Mouse (Mus musculus) embryonic facial prominence, embryonic 10.5 days (tissue): Measurements from ENCODE around the gene Gm49405. TPM values are rescaled to one million over a fixed set of nuclear protein-coding genes. Genes with fewer than 3 reads are reported as not detected.
A peak's percentile ranks its signal among the peaks of the same experiment; 100 is the strongest.
"Not testable (repeated sequence)": the region's sequence is repeated elsewhere in the genome, so short reads cannot be mapped to it uniquely, and the experiment has no call there.

Experiments
- DNase-seq: peaks from one replicate; pipeline ENCODE4 v3.0.0-alpha.2; 2017; ENCODE audit warnings: low spot score
- H3K27ac ChIP-seq: fragments of 300-500 bp; sonication (generic); replicated peaks from 2 replicates; pipeline ENCODE4 v1.5.1; 2016; ENCODE audit warnings: mild to moderate bottlenecking
- H3K27me3 ChIP-seq: fragments of 300-500 bp; sonication (generic); replicated peaks from 2 replicates; pipeline ENCODE4 v1.6.1; 2016; ENCODE audit warnings: low read depth, mild to moderate bottlenecking; ENCODE audit not compliant: poor library complexity, severe bottlenecking
- H3K36me3 ChIP-seq: fragments of 300-500 bp; sonication (generic); replicated peaks from 2 replicates; pipeline ENCODE4 v1.6.1; 2016; ENCODE audit warnings: mild to moderate bottlenecking, moderate library complexity
- H3K4me1 ChIP-seq: fragments of 300-500 bp; sonication (generic); 2 replicates; pipeline ENCODE4 v1.6.1; 2016
- H3K4me3 ChIP-seq: fragments of 300-500 bp; sonication (generic); 2 replicates; pipeline ENCODE4 v1.5.1; 2016; ENCODE audit warnings: mild to moderate bottlenecking, moderate library complexity
- H3K9me3 ChIP-seq: fragments of 300-500 bp; sonication (generic); 2 replicates; pipeline ENCODE4 v1.6.1; 2016; ENCODE audit warnings: mild to moderate bottlenecking
- WGBS: fragments of 180-500 bp; shearing (Covaris S2); methylation state at CpG from one replicate; pipeline ENCODE4 v1.1.7; 2016; 5-methylcytosine and 5-hydroxymethylcytosine counted together
- polyA plus RNA-seq: library from polyadenylated mRNA; unstranded; fragments of >200 nt; fragmentation: Nextera tagmentation; extraction: Ambion mirVana; gene quantifications from 2 replicates; pipeline ENCODE4 v1.2.1, GENCODE M21; 2016

Gene Gm49405
- polyA plus RNA-seq, 1 experiment from 2014 or later = 4.6 TPM

GRCm38 (mm10) chr19:4044109-4044508 lies 43.7 kb downstream of the Gm49405 start:
- H3K4me1 ChIP-seq, H3K27ac ChIP-seq, H3K9me3 ChIP-seq, H3K4me3 ChIP-seq, H3K27me3 ChIP-seq, DNase-seq, H3K36me3 ChIP-seq: not testable (repeated sequence)
- WGBS = 92% methylated on average over 5 of the region's 5 CpGs

GRCm38 (mm10) chr19:4045966-4046865 lies 45.8 kb downstream of the Gm49405 start, which contains the start of gene Gstp2:
Gene Gstp2 (minus strand): TSS chr19:4046023.
- peak; percentile 45 for DNase-seq

GRCm38 (mm10) chr19:4046866-4047254 lies 46.4 kb downstream of the Gm49405 start:
- H3K9me3 ChIP-seq = no peaks in the 10 kb centered on the region
- H3K4me1 ChIP-seq = peaks cover 7% of the 10 kb centered on the region
- H3K27me3 ChIP-seq = no peaks in the 10 kb centered on the region
- DNase-seq = no peak
- H3K27ac ChIP-seq = no peak overlapping the region
- WGBS = 88% methylated on average over 8 of the region's 8 CpGs
- no peak overlapping the region for H3K4me3 ChIP-seq
- H3K36me3 ChIP-seq = no peaks in the 10 kb centered on the region

More at GRCm38 (mm10) chr19:4045966-4046865, 45.8 kb downstream of the Gm49405 start, which contains the start of gene Gstp2:
- Histone ChIP-seq H3K9me3 (no peaks in the 10 kb centered on the region), H3K36me3 (no peaks in the 10 kb centered on the region), H3K4me3 (0 out of 2 replicates have a peak within 1 kb of the TSS, but pooled peaks have one; percentile 28), H3K27me3 (no peaks in the 10 kb centered on the region), H3K4me1 (peaks cover 8% of the 10 kb centered on the region), H3K27ac (no peak within 1 kb of the TSS)
- WGBS = 57% methylated on average over 16 of the region's 16 CpGs

- peak; percentile 83 for DNase-seq
- WGBS = 14% methylated on average over 4 of the region's 4 CpGs
These were observed 47.4 kb downstream of the Gm49405 start for GRCm38 (mm10) chr19:4047859-4048258.

GRCm38 (mm10) chr19:4049069-4049468 lies 48.6 kb downstream of the Gm49405 start:
- DNase-seq = not testable (repeated sequence)
- 82% methylated on average over 5 of the region's 5 CpGs for WGBS

More at GRCm38 (mm10) chr19:4047859-4048258, 47.4 kb downstream of the Gm49405 start:
- H3K4me3 ChIP-seq = no peak overlapping the region
- H3K27ac ChIP-seq = no peak overlapping the region
- H3K4me1 ChIP-seq = peaks cover 4% of the 10 kb centered on the region; the same call in 1 of the 2 replicates
- H3K27me3 ChIP-seq = no peaks in the 10 kb centered on the region
- no peaks in the 10 kb centered on the region for H3K9me3 ChIP-seq
- no peaks in the 10 kb centered on the region for H3K36me3 ChIP-seq

GRCm38 (mm10) chr19:4051016-4051415 lies 50.6 kb downstream of the Gm49405 start:
- Histone ChIP-seq H3K9me3 (no peaks in the 10 kb centered on the region), H3K27ac (no peak overlapping the region), H3K4me1 (no peaks in the 10 kb centered on the region), H3K36me3 (no peaks in the 10 kb centered on the region), H3K27me3 (no peaks in the 10 kb centered on the region), H3K4me3 (no peak overlapping the region)
- no peak for DNase-seq
- 96% methylated on average over 5 of the region's 5 CpGs for WGBS

More at GRCm38 (mm10) chr19:4049069-4049468, 48.6 kb downstream of the Gm49405 start:
- not testable (repeated sequence) for H3K36me3 ChIP-seq, H3K4me3 ChIP-seq, H3K4me1 ChIP-seq, H3K27ac ChIP-seq, H3K27me3 ChIP-seq, H3K9me3 ChIP-seq

GRCm38 (mm10) chr19:4051741-4052515 lies 51.5 kb downstream of the Gm49405 start:
- DNase-seq = peak; percentile 76
- H3K27me3 ChIP-seq = no peaks in the 10 kb centered on the region
- H3K27ac ChIP-seq = no peak overlapping the region
- H3K36me3 ChIP-seq = no peaks in the 10 kb centered on the region
- 54% methylated on average over 10 of the region's 10 CpGs for WGBS
- H3K9me3 ChIP-seq = no peaks in the 10 kb centered on the region
- H3K4me3 ChIP-seq = no peak overlapping the region
- no peaks in the 10 kb centered on the region for H3K4me1 ChIP-seq

GRCm38 (mm10) chr19:4052516-4053030 lies 52.1 kb downstream of the Gm49405 start:
- Histone ChIP-seq H3K27me3 (no peaks in the 10 kb centered on the region), H3K27ac (no peak overlapping the region), H3K4me3 (no peak overlapping the region), H3K9me3 (no peaks in the 10 kb centered on the region), H3K36me3 (no peaks in the 10 kb centered on the region), H3K4me1 (no peaks in the 10 kb centered on the region)
- 78% methylated on average over 5 of the region's 5 CpGs for WGBS
- DNase-seq = no peak

- Histone ChIP-seq H3K9me3 (no peaks in the 10 kb centered on the region), H3K4me3 (no peak overlapping the region), H3K27ac (no peak overlapping the region), H3K36me3 (no peaks in the 10 kb centered on the region), H3K27me3 (no peaks in the 10 kb centered on the region), H3K4me1 (no peaks in the 10 kb centered on the region)
- 86% methylated on average over 5 of the region's 5 CpGs for WGBS
- no peak for DNase-seq
These were observed 54.2 kb downstream of the Gm49405 start for GRCm38 (mm10) chr19:4054613-4055012.

Other genes starting within 250 kb of the Gm49405 start
- 29.4 and 31.2 TPM in 2 replicates for gene Kmt5b, start 233.2 kb upstream of the Gm49405 start, polyA plus RNA-seq
- gene Chka, start 148.9 kb upstream of the Gm49405 start, polyA plus RNA-seq = 50.0 and 51.8 TPM in 2 replicates
- 28.0 and 28.8 TPM in 2 replicates for gene Tcirg1, start 93.5 kb upstream of the Gm49405 start, polyA plus RNA-seq
- 250 and 258 TPM in 2 replicates for gene Ndufs8, start 87.9 kb upstream of the Gm49405 start, polyA plus RNA-seq
- gene Aldh3b1, start 70.8 kb upstream of the Gm49405 start, polyA plus RNA-seq = 0.48 and 0.81 TPM in 2 replicates
- gene Unc93b1, start 65.4 kb upstream of the Gm49405 start, polyA plus RNA-seq = 7.3 and 8.4 TPM in 2 replicates
- gene Aldh3b3, start 42.0 kb upstream of the Gm49405 start, polyA plus RNA-seq = not detected in 2 replicates
- 1.1 and 1.2 TPM in 2 replicates for gene Aldh3b2, start 28.3 kb upstream of the Gm49405 start, polyA plus RNA-seq
- gene Acy3, start 14.1 kb upstream of the Gm49405 start, polyA plus RNA-seq = 3.1 and 3.2 TPM in 2 replicates
- 0.21 and 1.0 TPM in 2 replicates for gene Tbx10, start 7.9 kb upstream of the Gm49405 start, polyA plus RNA-seq
- 30.6 and 31.6 TPM in 2 replicates for gene Nudt8, start within 50 bp of the Gm49405 start, polyA plus RNA-seq
- gene Doc2g, start 2.7 kb downstream of the Gm49405 start, polyA plus RNA-seq = 4.7 and 5.7 TPM in 2 replicates
- 211 and 217 TPM in 2 replicates for gene Ndufv1, start 12.2 kb downstream of the Gm49405 start, polyA plus RNA-seq
- 456 and 458 TPM in 2 replicates for gene Gstp1, start 37.4 kb downstream of the Gm49405 start, polyA plus RNA-seq
- gene Gstp2, start 45.4 kb downstream of the Gm49405 start, polyA plus RNA-seq = 3.7 and 9.1 TPM in 2 replicates
- gene Gstp3, start 58.9 kb downstream of the Gm49405 start, polyA plus RNA-seq = not detected in 2 replicates
- gene Cabp2, start 81.0 kb downstream of the Gm49405 start, polyA plus RNA-seq = not detected in 2 replicates
- 77.2 and 80.2 TPM in 2 replicates for gene Cdk2ap2, start 96.6 kb downstream of the Gm49405 start, polyA plus RNA-seq
- gene Pitpnm1, start 99.4 kb downstream of the Gm49405 start, polyA plus RNA-seq = 9.9 and 11.0 TPM in 2 replicates
- gene Aip, start 125.2 kb downstream of the Gm49405 start, polyA plus RNA-seq = 70.9 and 71.1 TPM in 2 replicates
- gene Gpr152, start 139.2 kb downstream of the Gm49405 start, polyA plus RNA-seq = not detected in 2 replicates
- 0.14 TPM in 1 of 2 replicates, not detected in the other for gene Cabp4, start 143.4 kb downstream of the Gm49405 start, polyA plus RNA-seq
- 130 and 134 TPM in 2 replicates for gene Coro1b, start 148.0 kb downstream of the Gm49405 start, polyA plus RNA-seq
- gene Ptprcap, start 153.0 kb downstream of the Gm49405 start, polyA plus RNA-seq = 0.58 TPM in 1 of 2 replicates, not detected in the other
- gene Rps6kb2, start 162.7 kb downstream of the Gm49405 start, polyA plus RNA-seq = 66.1 and 68.5 TPM in 2 replicates
- 2.7 and 4.4 TPM in 2 replicates for gene Carns1, start 174.9 kb downstream of the Gm49405 start, polyA plus RNA-seq
- 0.57 and 1.4 TPM in 2 replicates for gene Tbc1d10c, start 190.7 kb downstream of the Gm49405 start, polyA plus RNA-seq
- 1,000 and 1,025 TPM in 2 replicates for gene Ppp1ca, start 191.4 kb downstream of the Gm49405 start, polyA plus RNA-seq
- gene Rad9a, start 201.0 kb downstream of the Gm49405 start, polyA plus RNA-seq = 58.1 and 58.2 TPM in 2 replicates
- 2.8 and 3.3 TPM in 2 replicates for gene Clcf1, start 213.6 kb downstream of the Gm49405 start, polyA plus RNA-seq
- not detected in 2 replicates for gene AC109138.7, start 213.7 kb downstream of the Gm49405 start, polyA plus RNA-seq
- gene Pold4, start 231.3 kb downstream of the Gm49405 start, polyA plus RNA-seq = 13.7 and 15.1 TPM in 2 replicates